Mouse (Mus musculus): ENCODE results near the gene Slc12a5.

GRCm38 (mm10) chr2:164991111-164991510 is 30.5 kb downstream of the Slc12a5 start:
- TF ChIP-seq CTCF (IDR thresholded peaks at IDR 0.05; ENCODE audit: borderline replicate concordance, extremely low read depth, insufficient read depth, insufficient read length) (no peak), POLR2A (IDR thresholded peaks at IDR 0.05; ENCODE audit: borderline replicate concordance, extremely low read depth, insufficient read depth, insufficient read length, poor library complexity, severe bottlenecking) (no peak)

All from brain, embryonic 14.5 days (tissue).